Mouse (Mus musculus) bone marrow, adult 2 months (tissue): ENCODE data around the gene Spen.

Experiments used
- CTCF ChIP-seq: fragments of 200-500 bp; IDR thresholded peaks from 2 replicates; pipeline ENCODE4 v1.5.1; 2011; ENCODE audit warnings: low read length, control low read depth; ENCODE audit not compliant: control insufficient read depth, insufficient read depth
- POLR2A ChIP-seq: fragments of 200-500 bp; IDR thresholded peaks from 2 replicates; pipeline ENCODE4 v1.6.1; 2011; ENCODE audit warnings: low read depth, mild to moderate bottlenecking, control low read depth, low read length, borderline replicate concordance; ENCODE audit not compliant: control insufficient read depth

DNA sequence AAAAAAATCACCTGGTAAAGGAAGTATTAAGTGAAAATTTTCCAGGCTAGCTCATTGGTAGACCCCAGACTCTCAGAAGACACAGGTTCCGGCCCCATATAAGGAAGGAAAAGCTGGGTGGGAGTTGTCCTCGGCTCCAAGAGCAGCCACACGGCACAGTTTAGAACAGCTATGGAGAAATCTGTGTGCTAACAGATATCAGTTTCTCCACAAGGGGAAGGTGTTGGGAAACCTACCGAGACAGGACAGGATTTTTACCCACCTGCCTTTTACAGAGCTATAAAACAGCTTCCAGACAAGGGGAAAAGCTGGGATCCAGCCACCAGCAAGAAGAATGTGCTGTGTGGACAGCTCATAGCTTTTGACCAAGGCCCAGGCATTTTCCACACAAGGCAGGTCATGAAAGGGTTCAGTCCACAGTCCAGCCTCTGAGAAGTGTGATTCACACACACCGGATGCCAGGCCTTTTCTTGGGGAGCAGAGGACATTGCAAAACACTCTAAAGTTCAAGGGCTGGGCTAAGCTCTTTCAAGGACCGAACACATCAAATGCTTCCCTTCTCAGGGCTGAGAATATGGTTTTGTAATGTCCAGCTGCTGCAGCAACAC, 35.1 kb upstream of the Spen start:
- TF ChIP-seq POLR2A (no peak), CTCF (no peak)
